Mouse (Mus musculus) embryonic stem cell, embryonic (primary cell): Measurements from ENCODE around the gene Urb1.

Experiments used
- CTCF ChIA-PET, 4 experiments: fragments of 300-600 bp in 2 of 4; fragments of 350-600 bp in 2 of 4; sonication (Branson Sonifier 250); formaldehyde crosslinking; loops; one replicate each; lab custom pipeline; 2022; ENCODE audit warnings: inconsistent platforms in 2 of 4; lab: Charles Lee
- POLR2A ChIA-PET, 4 experiments: fragments of 300-600 bp in 2 of 4; fragments of 350-600 bp in 2 of 4; sonication (Branson Sonifier 250); formaldehyde crosslinking; loops; one replicate each; lab custom pipeline; 2022; ENCODE audit warnings: antibody characterized with exemption in 4 of 4, inconsistent platforms in 1 of 4; lab: Charles Lee

Urb1 gene

GRCm38 (mm10) chr16:90799840-90800239 is 10.4 kb downstream of the Urb1 start:
- ChIA-PET CTCF (interaction anchor here in 2 of 4 experiments (0.5 to 1.0 kb wide), 3 partner anchors 26 to 120 kb away, joined by 3 to 6 read pairs (median 3); partner anchors contain the start of gene Eva1c (in 1 of the 2)), POLR2A (interaction anchor here in 1 of 4 experiments (1.4 to 2.7 kb wide), 2 partner anchors 30 to 135 kb away, joined by 3 to 11 read pairs; partner anchors contain the start of gene Cfap298)

GRCm38 (mm10) chr16:90798848-90799247 is 11.4 kb downstream of the Urb1 start:
- ChIA-PET POLR2A (interaction anchor here in 2 of 4 experiments (0.7 to 2.7 kb wide), 4 partner anchors 31 to 496 kb away, joined by 3 to 11 read pairs (median 4); partner anchors contain the start of genes Cfap298 (in 1 of the 2) and Paxbp1 (in 1 of the 2)), CTCF (interaction anchor here in 2 of 4 experiments (0.6 to 1.7 kb wide), 2 partner anchors 26 to 277 kb away, joined by 3 to 5 read pairs; no protein-coding TSS in a partner anchor)

- CTCF ChIA-PET: interaction anchor here in 1 of 4 experiments (1.7 kb wide), 1 partner anchor 27 kb away, joined by 5 read pairs; no protein-coding TSS in a partner anchor
These were observed 11.8 kb downstream of the Urb1 start for GRCm38 (mm10) chr16:90798446-90798845.

GRCm38 (mm10) chr16:90794708-90795107 is 15.5 kb downstream of the Urb1 start:
- POLR2A ChIA-PET: interaction anchor here in 1 of 4 experiments (1.2 kb wide), 1 partner anchor 32 kb away, joined by 3 read pairs; no protein-coding TSS in a partner anchor
- CTCF ChIA-PET: no interaction called here

More at GRCm38 (mm10) chr16:90798446-90798845, 11.8 kb downstream of the Urb1 start:
- POLR2A ChIA-PET: interaction anchor here in 2 of 4 experiments (0.7 to 2.7 kb wide), 4 partner anchors 32 to 495 kb away, joined by 3 to 11 read pairs (median 4); partner anchors contain the start of genes Cfap298 (in 1 of the 2) and Paxbp1 (in 1 of the 2)

GRCm38 (mm10) chr16:90792500-90792899 is 17.7 kb downstream of the Urb1 start:
- POLR2A ChIA-PET: interaction anchor here in 2 of 4 experiments (1.5 to 1.9 kb wide), 3 partner anchors 9 to 143 kb away, joined by 3 to 5 read pairs (median 4); partner anchors contain the start of gene Cfap298 (in 1 of the 2)
- CTCF ChIA-PET: interaction anchor here in 2 of 4 experiments (0.9 to 1.0 kb wide), 2 partner anchors 10 kb away, joined by 3 to 4 read pairs; no protein-coding TSS in a partner anchor

GRCm38 (mm10) chr16:90792066-90792465 is 18.1 kb downstream of the Urb1 start:
- ChIA-PET CTCF (interaction anchor here in 2 of 4 experiments (0.9 to 1.0 kb wide), 2 partner anchors 10 kb away, joined by 3 to 4 read pairs; no protein-coding TSS in a partner anchor), POLR2A (interaction anchor here in 2 of 4 experiments (1.5 to 1.9 kb wide), 3 partner anchors 10 to 143 kb away, joined by 3 to 5 read pairs (median 4); partner anchors contain the start of gene Cfap298 (in 1 of the 2))

- CTCF ChIA-PET: no interaction called here
These were observed 19.3 kb downstream of the Urb1 start for GRCm38 (mm10) chr16:90790946-90791345.

GRCm38 (mm10) chr16:90788580-90788979 is 21.6 kb downstream of the Urb1 start:
- ChIA-PET POLR2A (interaction anchor here in 1 of 4 experiments (1.0 kb wide), 1 partner anchor 9 kb away, joined by 3 read pairs; no protein-coding TSS in a partner anchor), CTCF (interaction anchor here in 1 of 4 experiments (1.1 kb wide), 1 partner anchor 13 kb away, joined by 3 read pairs; no protein-coding TSS in a partner anchor)

More at GRCm38 (mm10) chr16:90790946-90791345, 19.3 kb downstream of the Urb1 start:
- POLR2A ChIA-PET: interaction anchor here in 1 of 4 experiments (1.5 kb wide), 1 partner anchor 144 kb away, joined by 3 read pairs; the partner anchor contains the start of gene Cfap298

- ChIA-PET CTCF (interaction anchor here in 1 of 4 experiments (0.6 kb wide), 1 partner anchor 117 kb away, joined by 3 read pairs; no protein-coding TSS in a partner anchor), POLR2A (interaction anchor here in 1 of 4 experiments (0.6 kb wide), 1 partner anchor 30 kb away, joined by 3 read pairs; no protein-coding TSS in a partner anchor)
These were observed 25.0 kb downstream of the Urb1 start for GRCm38 (mm10) chr16:90785257-90785656.

GRCm38 (mm10) chr16:90783302-90783701 is 26.9 kb downstream of the Urb1 start:
- ChIA-PET POLR2A (interaction anchor here in 2 of 4 experiments (1.8 kb wide), 2 partner anchors 10 to 563 kb away, joined by 3 to 4 read pairs; partner anchors contain the start of gene Sod1 (in 1 of the 2)), CTCF (interaction anchor here in 1 of 4 experiments (1.3 kb wide), 1 partner anchor 19 kb away, joined by 3 read pairs; no protein-coding TSS in a partner anchor)

GRCm38 (mm10) chr16:90779783-90780182 is 30.4 kb downstream of the Urb1 start:
- POLR2A ChIA-PET: interaction anchor here in 2 of 4 experiments (0.6 to 1.0 kb wide), 4 partner anchors 9 to 553 kb away, joined by 3 read pairs; no protein-coding TSS in a partner anchor
- CTCF ChIA-PET: interaction anchor here in 2 of 4 experiments (1.0 to 1.5 kb wide), 2 partner anchors 86 to 146 kb away, joined by 3 to 4 read pairs; no protein-coding TSS in a partner anchor

- POLR2A ChIA-PET: interaction anchor here in 2 of 4 experiments (0.5 to 1.0 kb wide), 5 partner anchors 23 to 134 kb away, joined by 3 read pairs; partner anchors contain the start of gene Mis18a (in 1 of the 2)
- CTCF ChIA-PET: no interaction called here
These were observed 34.2 kb downstream of the Urb1 start for GRCm38 (mm10) chr16:90775946-90776520.

- POLR2A ChIA-PET: interaction anchor here in 2 of 4 experiments (1.1 to 1.7 kb wide), 2 partner anchors 55 to 270 kb away, joined by 3 to 4 read pairs; partner anchors contain the start of gene Paxbp1 (in 1 of the 2)
- CTCF ChIA-PET: interaction anchor here in 1 of 4 experiments (0.6 kb wide), 1 partner anchor 20 kb away, joined by 4 read pairs; no protein-coding TSS in a partner anchor
These were observed 35.6 kb downstream of the Urb1 start for GRCm38 (mm10) chr16:90774646-90775045.

GRCm38 (mm10) chr16:90774216-90774615 is 36.0 kb downstream of the Urb1 start:
- CTCF ChIA-PET: no interaction called here

GRCm38 (mm10) chr16:90766919-90767454 is 43.2 kb downstream of the Urb1 start:
- ChIA-PET POLR2A (interaction anchor here in 3 of 4 experiments (0.6 to 1.6 kb wide), 9 partner anchors 9 to 168 kb away, joined by 3 to 5 read pairs (median 3); partner anchors contain the start of gene Cfap298 (in 1 of the 3)), CTCF (interaction anchor here in 1 of 4 experiments (0.6 kb wide), 1 partner anchor 453 kb away, joined by 4 read pairs; no protein-coding TSS in a partner anchor)

More at GRCm38 (mm10) chr16:90774216-90774615, 36.0 kb downstream of the Urb1 start:
- POLR2A ChIA-PET: interaction anchor here in 2 of 4 experiments (1.0 to 1.7 kb wide), 5 partner anchors 9 to 270 kb away, joined by 3 to 4 read pairs (median 3); partner anchors contain the start of gene Paxbp1 (in 1 of the 2)

GRCm38 (mm10) chr16:90765195-90765877 is 44.9 kb downstream of the Urb1 start:
- ChIA-PET CTCF (no interaction called here), POLR2A (interaction anchor here in 1 of 4 experiments (1.4 kb wide), 1 partner anchor 8 kb away, joined by 3 read pairs; no protein-coding TSS in a partner anchor)

GRCm38 (mm10) chr16:90760515-90760914 is 49.7 kb downstream of the Urb1 start:
- POLR2A ChIA-PET: no interaction called here
- CTCF ChIA-PET: no interaction called here
